Mouse (Mus musculus) embryonic fibroblast, embryonic 13.5 days (primary cell): ENCODE data around the gene Herc3. TPM values are rescaled to one million over a fixed set of nuclear protein-coding genes. Genes with fewer than 3 reads are reported as not detected.

Source experiments
- H3K27ac ChIP-seq: 2 replicates; pipeline ENCODE4 v1.5.1; 2012; ENCODE audit warnings: low read length, control low read depth, inconsistent platforms; ENCODE audit not compliant: insufficient read depth
- H3K4me1 ChIP-seq: 2 replicates; pipeline ENCODE4 v1.6.1; 2011; ENCODE audit warnings: low read length; ENCODE audit not compliant: control insufficient read depth, insufficient read depth
- H3K4me3 ChIP-seq: 2 replicates; pipeline ENCODE4 v1.5.1; 2011; ENCODE audit warnings: mild to moderate bottlenecking, control low read depth, low read length; ENCODE audit not compliant: insufficient read depth
- CTCF ChIP-seq: IDR thresholded peaks from 2 replicates; pipeline ENCODE4 v1.5.1; 2011; ENCODE audit warnings: mild to moderate bottlenecking, control low read depth, low read length, moderate library complexity, borderline replicate concordance; ENCODE audit not compliant: insufficient read depth
- POLR2A ChIP-seq: IDR thresholded peaks from 2 replicates; pipeline ENCODE4 v1.6.1; 2011; ENCODE audit warnings: low read depth, mild to moderate bottlenecking, control low read depth, low read length, moderate library complexity
- polyA plus RNA-seq: library from polyadenylated mRNA; stranded (reverse); fragments of >200 nt; gene quantifications from 2 replicates; pipeline ENCODE4 v1.2.4, GENCODE M21; 2011; ENCODE audit warnings: low read depth; ENCODE audit not compliant: missing spikeins, insufficient read length

The Herc3 gene
- polyA plus RNA-seq, 1 experiment, result 13.5 TPM

- no peak for TF ChIP-seq CTCF
- TF ChIP-seq POLR2A, result no peak
- H3K27ac ChIP-seq, result no peak overlapping the region
- no peak overlapping the region for H3K4me3 ChIP-seq
- no peaks in the 10 kb centered on the region for H3K4me1 ChIP-seq
These were observed 51.0 kb downstream of the Herc3 start for GRCm38 (mm10) chr6:58882271-58882670.

- TF ChIP-seq POLR2A (no peak), CTCF (no peak)
- H3K4me3 ChIP-seq, result no peak overlapping the region
- no peaks in the 10 kb centered on the region for H3K4me1 ChIP-seq
- H3K27ac ChIP-seq, result no peak overlapping the region
These were observed 58.7 kb downstream of the Herc3 start for GRCm38 (mm10) chr6:58889917-58890316.

GRCm38 (mm10) chr6:58893307-58893706 is 62.0 kb downstream of the Herc3 start:
- H3K4me3 ChIP-seq, result no peak overlapping the region
- no peaks in the 10 kb centered on the region for H3K4me1 ChIP-seq
- TF ChIP-seq CTCF (no peak), POLR2A (no peak)
- no peak overlapping the region for H3K27ac ChIP-seq

GRCm38 (mm10) chr6:58894994-58895393 is 63.7 kb downstream of the Herc3 start:
- TF ChIP-seq POLR2A, result no peak
- no peak for TF ChIP-seq CTCF
- no peaks in the 10 kb centered on the region for H3K4me1 ChIP-seq
- H3K4me3 ChIP-seq, result no peak overlapping the region
- H3K27ac ChIP-seq, result no peak overlapping the region

- TF ChIP-seq CTCF (no peak), POLR2A (no peak)
- Histone ChIP-seq H3K27ac (no peak overlapping the region), H3K4me3 (no peak overlapping the region), H3K4me1 (no peaks in the 10 kb centered on the region)
These were observed 65.4 kb downstream of the Herc3 start for GRCm38 (mm10) chr6:58896648-58897047.

GRCm38 (mm10) chr6:58899076-58899475 is 67.8 kb downstream of the Herc3 start:
- TF ChIP-seq POLR2A (no peak), CTCF (no peak)
- Histone ChIP-seq H3K4me1 (no peaks in the 10 kb centered on the region), H3K27ac (peak overlapping the region; percentile 72; the same call in 1 of the 2 replicates)

GRCm38 (mm10) chr6:58900536-58900935 is 69.3 kb downstream of the Herc3 start:
- H3K4me3 ChIP-seq, result no peak overlapping the region
- TF ChIP-seq CTCF (no peak), POLR2A (no peak)

More at GRCm38 (mm10) chr6:58899076-58899475, 67.8 kb downstream of the Herc3 start:
- no peak overlapping the region for H3K4me3 ChIP-seq

GRCm38 (mm10) chr6:58903171-58903570 is 71.9 kb downstream of the Herc3 start:
- no peaks in the 10 kb centered on the region for H3K4me1 ChIP-seq
- TF ChIP-seq CTCF (no peak), POLR2A (no peak)
- no peak overlapping the region for H3K27ac ChIP-seq
- H3K4me3 ChIP-seq, result no peak overlapping the region

More at GRCm38 (mm10) chr6:58900536-58900935, 69.3 kb downstream of the Herc3 start:
- no peaks in the 10 kb centered on the region for H3K4me1 ChIP-seq
- no peak overlapping the region for H3K27ac ChIP-seq

GRCm38 (mm10) chr6:58904551-58904950 is 73.3 kb downstream of the Herc3 start:
- H3K27ac ChIP-seq, result no peak overlapping the region
- no peak overlapping the region for H3K4me3 ChIP-seq
- no peaks in the 10 kb centered on the region for H3K4me1 ChIP-seq
- TF ChIP-seq POLR2A (no peak), CTCF (no peak)

GRCm38 (mm10) chr6:58906852-58907261 is 75.6 kb downstream of the Herc3 start, which contains the start of gene Nap1l5:
Gene Nap1l5, minus strand, starts transcription at chr6:58907076.
- H3K27ac ChIP-seq, result no peak within 1 kb of the TSS
- no peaks in the 10 kb centered on the region for H3K4me1 ChIP-seq
- H3K4me3 ChIP-seq, result peak within 1 kb of the TSS; percentile 34
- TF ChIP-seq CTCF, result no peak
- TF ChIP-seq POLR2A, result no peak
